Mouse (Mus musculus) cerebellum, adult 2 months (tissue): ENCODE measurements at regions not wholly inside any gene's neighbourhood (a gene's known extent, or its start where the extent isn't known, plus 50 kb on each side); places are given as distances from the start of the nearest gene placed in this dataset.

Experiments used
- DNase-seq, 2 experiments: peaks; one replicate each; pipeline ENCODE4 v3.0.0; 2021
- H3K27ac ChIP-seq: fragments of 200-500 bp; 2 replicates; pipeline ENCODE4 v1.5.1; 2012; ENCODE audit warnings: low read length, control low read depth, inconsistent platforms; ENCODE audit not compliant: insufficient read depth
- H3K27me3 ChIP-seq: fragments of 200-500 bp; 2 replicates; pipeline ENCODE4 v1.6.1; 2012; ENCODE audit warnings: inconsistent platforms, mild to moderate bottlenecking, low read length, moderate library complexity; ENCODE audit not compliant: control insufficient read depth, insufficient read depth
- H3K4me1 ChIP-seq: fragments of 200-500 bp; 2 replicates; pipeline ENCODE4 v1.6.1; 2011; ENCODE audit warnings: low read length; ENCODE audit not compliant: control insufficient read depth, insufficient read depth
- H3K4me3 ChIP-seq: fragments of 200-500 bp; replicated peaks from 2 replicates; pipeline ENCODE3; 2011; ENCODE audit warnings: mild to moderate bottlenecking, low read depth, low read length, control low read depth; ENCODE audit not compliant: insufficient read depth
- CTCF ChIP-seq: fragments of 200-500 bp; IDR thresholded peaks from 2 replicates; pipeline ENCODE4 v1.5.1; 2011; ENCODE audit warnings: low read depth, mild to moderate bottlenecking, control low read depth, low read length, moderate library complexity, borderline replicate concordance; ENCODE audit not compliant: insufficient read depth
- POLR2A ChIP-seq: fragments of 200-500 bp; IDR thresholded peaks from 2 replicates; pipeline ENCODE4 v1.6.1; 2011; ENCODE audit warnings: low read length, control low read depth, borderline replicate concordance; ENCODE audit not compliant: insufficient read depth
- WGBS: fragments of 180-500 bp; shearing (Covaris S2); methylation state at CpG from one replicate; pipeline ENCODE4 v1.1.7; 2018; 5-methylcytosine and 5-hydroxymethylcytosine counted together

DNA sequence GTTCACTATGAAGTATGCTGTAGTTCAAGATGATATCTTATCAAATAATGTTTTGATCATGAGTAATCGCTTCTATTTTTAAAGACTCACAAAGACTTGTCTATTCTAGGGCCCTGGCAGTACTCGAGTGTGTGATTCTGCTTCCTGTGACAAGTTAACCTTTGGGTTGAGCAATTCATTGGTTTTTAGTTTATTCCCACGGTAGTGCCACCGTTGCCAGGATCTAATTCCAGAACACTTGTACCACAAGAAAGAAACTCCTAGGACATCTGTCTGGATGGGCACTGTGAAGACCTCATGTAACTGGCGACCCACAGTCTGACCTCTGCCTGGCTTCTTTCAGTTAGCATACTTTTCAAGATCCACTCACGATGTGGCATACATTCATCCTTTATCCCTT lies 134.7 kb upstream of the Mkln1 start:
- DNase-seq = no peak
- no peak for TF ChIP-seq CTCF
- no peak for TF ChIP-seq POLR2A
- no peaks in the 10 kb centered on the region for H3K4me1 ChIP-seq
- no peak overlapping the region for H3K4me3 ChIP-seq
- H3K27ac ChIP-seq = no peak overlapping the region
- WGBS = 91% methylated on average over 6 of the region's 6 CpGs
- H3K27me3 ChIP-seq = no peaks in the 10 kb centered on the region

DNA sequence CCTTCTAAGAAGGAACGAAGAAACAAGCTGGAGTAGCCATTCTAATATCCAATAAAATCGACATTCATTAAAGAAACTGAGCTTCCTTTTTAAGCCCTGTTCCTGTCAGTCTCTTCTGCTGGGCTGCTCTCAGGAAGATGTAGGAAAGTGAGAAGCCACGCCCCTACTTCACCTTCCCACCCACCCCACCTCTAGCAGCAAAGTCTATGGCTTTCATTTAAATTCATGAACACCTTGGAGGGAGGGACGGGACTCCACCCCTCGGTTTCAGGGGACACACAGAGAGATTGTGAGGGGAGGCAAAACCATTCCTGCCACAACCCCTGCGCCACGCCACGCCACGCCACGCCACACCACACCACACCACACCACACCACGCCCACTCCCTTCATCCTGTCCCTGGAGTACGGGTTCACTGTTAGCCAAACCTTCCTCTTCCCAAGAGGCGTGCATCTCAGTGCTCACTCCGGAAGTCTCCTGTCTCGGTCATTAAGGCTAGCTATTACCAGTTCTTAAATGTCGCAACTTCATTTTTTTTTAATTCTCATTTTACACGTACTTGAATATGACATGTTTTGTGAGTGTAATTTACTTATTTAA lies 132.0 kb upstream of the Mkln1 start:
- 82% methylated on average over 17 of the region's 17 CpGs for WGBS
- Histone ChIP-seq H3K27ac (no peak overlapping the region), H3K4me3 (no peak overlapping the region), H3K4me1 (no peaks in the 10 kb centered on the region), H3K27me3 (no peaks in the 10 kb centered on the region)
- DNase-seq = no peak
- no peak for TF ChIP-seq CTCF
- TF ChIP-seq POLR2A = no peak

- Histone ChIP-seq H3K4me3 (no peak overlapping the region), H3K27ac (no peak overlapping the region), H3K4me1 (no peaks in the 10 kb centered on the region), H3K27me3 (no peaks in the 10 kb centered on the region)
- WGBS = 90% methylated on average over 2 of the region's 2 CpGs
- TF ChIP-seq CTCF = no peak
- TF ChIP-seq POLR2A = no peak
- DNase-seq = no peak
These were observed 130.5 kb upstream of the Mkln1 start for GRCm38 (mm10) chr6:31268057-31268456.

GRCm38 (mm10) chr6:31273816-31274215 lies 124.7 kb upstream of the Mkln1 start:
- H3K4me1 ChIP-seq = no peaks in the 10 kb centered on the region
- no peak overlapping the region for H3K4me3 ChIP-seq
- no peak for TF ChIP-seq CTCF
- TF ChIP-seq POLR2A = no peak
- no peak for DNase-seq
- 63% methylated on average over 5 of the region's 5 CpGs for WGBS
- H3K27me3 ChIP-seq = no peaks in the 10 kb centered on the region
- H3K27ac ChIP-seq = no peak overlapping the region

DNA sequence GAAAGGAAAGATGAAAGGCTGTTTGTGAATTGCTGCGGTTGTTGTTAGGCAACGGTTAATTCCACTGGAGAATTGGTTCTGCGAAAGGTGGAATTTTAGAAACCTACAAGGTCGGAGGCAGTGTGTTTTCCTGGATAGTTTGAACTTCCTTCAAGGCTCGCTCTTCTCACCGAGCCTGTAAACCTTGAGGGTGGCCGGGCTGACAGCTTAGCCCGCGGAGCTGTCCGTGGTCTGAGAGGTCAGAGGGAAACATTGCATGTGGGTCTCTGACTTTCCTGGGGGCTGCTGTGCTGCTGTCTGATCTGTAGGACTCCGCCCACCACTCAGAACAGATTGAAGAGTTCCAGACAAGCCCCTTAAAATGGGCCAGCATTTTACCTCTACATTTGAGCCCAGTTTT lies 124.3 kb upstream of the Mkln1 start:
- Histone ChIP-seq H3K27me3 (no peaks in the 10 kb centered on the region), H3K27ac (no peak overlapping the region), H3K4me3 (no peak overlapping the region), H3K4me1 (no peaks in the 10 kb centered on the region)
- no peak for TF ChIP-seq POLR2A
- no peak for TF ChIP-seq CTCF
- 66% methylated on average over 11 of the region's 11 CpGs for WGBS
- DNase-seq = no peak

DNA sequence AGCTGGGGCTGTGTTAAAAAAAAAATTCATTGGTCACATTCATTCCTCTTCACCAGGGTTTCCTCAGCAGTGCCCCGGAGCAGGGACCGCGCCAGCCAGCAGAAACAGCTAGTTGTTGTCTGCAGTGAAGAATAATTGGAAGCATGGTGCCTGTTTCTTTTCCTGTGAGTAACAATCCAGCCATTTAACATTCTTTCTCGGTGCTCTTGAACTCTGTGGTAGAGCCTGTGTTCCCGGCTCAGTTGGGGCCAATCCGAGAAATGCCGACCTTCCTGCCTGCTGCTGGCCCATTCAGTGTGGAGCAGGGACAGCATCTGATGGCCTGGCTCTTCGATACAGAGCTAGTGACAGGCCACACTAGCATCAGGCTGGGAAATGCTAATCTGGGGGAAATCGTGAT lies 120.7 kb upstream of the Mkln1 start:
- Histone ChIP-seq H3K27me3 (no peaks in the 10 kb centered on the region), H3K27ac (0 out of 2 replicates have a peak overlapping the region, but pooled peaks have one; percentile 30), H3K4me3 (no peak overlapping the region), H3K4me1 (no peaks in the 10 kb centered on the region)
- peak in 1 of 2 experiments; percentile 30 for DNase-seq
- WGBS = 52% methylated on average over 9 of the region's 9 CpGs
- no peak for TF ChIP-seq CTCF
- no peak for TF ChIP-seq POLR2A

DNA sequence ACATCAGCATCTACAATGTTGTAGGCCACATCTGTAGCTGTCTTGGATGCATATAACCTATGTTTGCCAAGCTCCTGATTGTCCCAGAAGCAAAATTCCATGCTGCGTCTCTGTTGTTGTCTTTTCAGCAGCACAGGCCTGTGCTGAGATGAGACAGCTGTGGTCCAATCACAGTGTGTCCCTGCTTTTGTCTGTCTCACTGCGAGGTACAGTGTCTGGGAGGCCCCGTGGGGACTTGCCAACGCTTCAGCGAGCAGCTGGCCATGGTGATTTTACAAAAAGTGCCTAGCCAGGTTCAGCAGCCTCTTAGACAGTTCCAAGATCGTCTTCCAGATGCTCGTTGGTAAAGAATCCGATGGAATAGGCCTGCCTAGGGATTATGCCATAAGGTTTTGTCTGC lies 114.6 kb upstream of the Mkln1 start:
- H3K27ac ChIP-seq = no peak overlapping the region
- no peak for DNase-seq

GRCm38 (mm10) chr6:31284390-31284789 lies 114.1 kb upstream of the Mkln1 start:
- H3K4me1 ChIP-seq = peaks cover 11% of the 10 kb centered on the region
- no peak overlapping the region; the same call in 1 of the 2 replicates for H3K27ac ChIP-seq
- no peak overlapping the region for H3K4me3 ChIP-seq
- H3K27me3 ChIP-seq = no peaks in the 10 kb centered on the region
- TF ChIP-seq POLR2A (no peak), CTCF (no peak)
- DNase-seq = no peak
- WGBS = 80% methylated on average over 10 of the region's 10 CpGs

More for the DNA sequence above, 114.6 kb upstream of the Mkln1 start:
- TF ChIP-seq CTCF (no peak), POLR2A (no peak)
- Histone ChIP-seq H3K4me3 (no peak overlapping the region), H3K27me3 (no peaks in the 10 kb centered on the region), H3K4me1 (peaks cover 7% of the 10 kb centered on the region)
- 50% methylated on average over 8 of the region's 8 CpGs for WGBS
